Mouse (Mus musculus) activated CD4-positive, CD25-positive, alpha-beta regulatory T cell, adult 4 months (primary cell): ENCODE results near the gene Traf1. TPM values are rescaled to one million over a fixed set of nuclear protein-coding genes. Genes with fewer than 3 reads are reported as not detected.

Source experiments
- ATAC-seq: one replicate; pipeline ENCODE4 v1.8.0; 2017
- polyA plus RNA-seq, 2 experiments: library from polyadenylated mRNA; unstranded; fragments of 100-300 nt; shearing (Covaris generic); gene quantifications; one replicate each; pipeline ENCODE4 v1.2.1; 2017

The Traf1 gene
- polyA plus RNA-seq, 2 experiments from 2014 or later = 213 to 237 TPM

DNA sequence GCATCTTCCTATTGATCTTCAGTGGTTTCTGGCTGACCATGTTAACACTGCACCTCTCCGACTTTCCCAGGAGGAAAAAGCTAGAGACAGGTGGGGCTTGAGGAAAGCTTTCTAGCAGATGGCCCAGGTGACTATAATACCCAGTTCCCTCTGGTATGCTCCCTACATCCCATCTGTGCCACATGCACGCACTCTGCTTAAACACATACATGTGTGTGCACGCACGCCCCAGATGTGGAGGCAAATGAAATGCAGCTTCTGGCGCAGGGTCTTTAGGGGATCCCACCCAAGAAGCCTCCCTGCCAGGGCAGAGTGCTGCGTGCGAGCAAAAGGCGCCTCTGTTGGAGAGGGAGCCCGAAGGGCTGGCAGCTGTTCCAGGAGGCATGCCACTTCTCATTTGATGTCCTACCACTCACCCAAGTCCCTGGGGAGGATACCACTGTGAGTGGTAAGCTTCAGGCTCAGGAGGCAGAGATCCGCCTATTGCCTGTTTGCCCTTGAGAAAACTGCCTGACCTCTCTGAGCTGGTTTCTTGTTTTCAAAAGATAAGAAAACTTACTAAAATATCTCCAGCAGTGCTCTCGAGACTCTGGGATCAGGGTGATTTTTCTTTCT is 20.4 kb downstream of the Traf1 start:
- ATAC-seq = no peak

- no peak for ATAC-seq
Measured at GRCm38 (mm10) chr2:34940246-34940645, 21.3 kb downstream of the Traf1 start.

DNA sequence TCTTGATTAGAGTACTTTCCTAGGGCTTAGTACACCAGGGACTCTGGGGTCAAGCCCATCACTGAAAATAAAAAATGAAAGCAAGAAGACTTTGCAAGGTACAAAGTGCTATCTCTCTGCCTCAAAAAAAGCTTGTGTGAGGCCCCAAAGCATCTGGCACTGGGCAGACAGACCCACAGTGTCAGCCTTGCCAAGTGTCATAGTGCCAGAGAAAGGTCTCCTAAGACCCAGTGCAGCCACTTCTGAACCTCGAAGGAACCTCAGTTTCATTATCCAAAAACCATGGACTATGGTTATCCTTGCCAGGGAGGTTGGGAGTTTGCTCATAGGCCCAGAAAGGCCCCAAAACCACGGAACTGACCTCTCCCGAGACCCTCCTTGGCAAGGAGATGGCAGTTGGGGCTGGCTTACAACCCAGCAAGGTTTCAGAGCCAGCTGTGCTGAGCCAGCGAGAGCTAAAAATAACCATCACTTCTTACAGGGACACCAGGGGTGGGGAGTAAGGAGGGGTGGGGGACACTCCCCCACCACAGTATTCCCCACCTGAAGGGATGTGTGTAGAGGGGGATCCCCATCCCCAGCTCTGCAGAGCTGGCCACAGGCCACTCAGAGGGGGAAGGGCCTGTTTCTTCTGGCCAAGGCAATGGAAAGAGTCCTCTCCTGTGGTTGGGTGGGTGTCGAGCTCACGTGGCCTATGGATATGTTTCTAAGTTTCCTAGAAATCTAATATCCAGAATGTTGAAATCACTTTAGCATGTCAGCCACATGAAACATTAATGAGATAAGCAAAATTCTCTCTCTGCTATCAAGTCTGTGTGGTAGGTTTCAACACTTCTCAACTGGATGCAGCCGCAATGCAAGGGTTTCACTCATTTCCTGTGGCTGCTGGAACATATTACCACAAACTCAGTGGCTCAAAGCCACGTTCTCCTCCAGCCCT is 23.0 kb downstream of the Traf1 start:
- peak; percentile 71 for ATAC-seq

DNA sequence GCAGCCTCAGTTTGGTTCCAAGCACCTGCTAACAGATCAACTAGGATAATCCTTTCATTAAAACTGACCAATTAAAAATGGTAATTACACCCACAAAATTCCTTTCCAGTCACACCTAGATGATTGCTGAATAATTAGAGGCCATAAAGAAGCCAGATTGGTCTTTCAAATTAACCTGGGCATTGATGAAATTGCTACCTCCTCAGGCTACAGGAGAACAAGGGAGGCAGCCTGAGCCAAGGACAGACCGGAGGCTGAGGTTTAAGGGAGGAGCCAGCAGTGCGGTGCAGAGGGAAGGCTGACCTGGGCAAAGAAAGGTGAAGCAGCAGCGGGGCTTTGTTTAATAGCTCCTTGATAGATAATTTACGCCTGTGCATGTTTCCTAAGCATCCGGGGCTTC is 24.1 kb downstream of the Traf1 start:
- ATAC-seq = peak; percentile 11

DNA sequence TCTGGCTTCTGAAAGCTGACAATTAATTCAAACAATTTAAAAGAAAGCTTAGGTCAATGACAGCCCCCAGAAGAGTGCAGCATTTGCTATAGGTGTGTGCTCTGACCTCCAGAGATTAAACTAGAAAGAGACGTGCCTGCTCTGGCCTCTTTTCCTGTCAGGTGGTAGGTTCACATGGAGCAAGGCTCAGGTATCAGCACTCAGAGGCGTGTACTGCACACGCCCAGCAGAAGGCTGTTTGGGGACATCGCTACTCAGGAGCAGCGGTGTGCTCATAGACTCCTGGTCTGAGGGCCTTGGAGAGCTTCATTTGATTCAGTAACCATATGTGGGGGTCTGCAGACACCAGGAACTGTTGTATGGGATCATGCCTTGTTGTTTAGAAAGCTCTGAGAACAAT is 34.3 kb downstream of the Traf1 start:
- ATAC-seq = no peak

DNA sequence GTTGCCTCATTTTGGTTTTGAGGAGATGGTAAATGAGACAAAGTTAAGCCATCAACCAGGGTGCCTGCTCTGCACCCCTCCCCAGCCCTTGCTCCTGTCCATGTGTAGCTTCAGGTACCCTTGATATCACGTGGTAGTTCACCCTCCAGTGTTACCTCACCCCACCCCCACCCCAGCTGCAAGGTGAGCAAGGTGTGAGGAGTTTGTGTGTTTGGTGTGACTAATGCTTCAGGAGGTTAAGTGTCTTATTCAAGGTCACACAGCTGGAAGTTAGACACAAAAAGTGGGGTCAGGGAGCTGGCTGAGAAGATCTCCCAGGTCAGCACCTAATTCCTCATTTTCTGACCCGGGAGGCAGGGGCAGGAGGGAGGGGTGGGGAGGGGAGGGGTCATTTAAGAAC is 38.8 kb downstream of the Traf1 start:
- ATAC-seq = no peak

GRCm38 (mm10) chr2:34920144-34920543 is 41.4 kb downstream of the Traf1 start:
- ATAC-seq = no peak

- no peak for ATAC-seq
Measured at GRCm38 (mm10) chr2:34915103-34915502, 46.5 kb downstream of the Traf1 start.

DNA sequence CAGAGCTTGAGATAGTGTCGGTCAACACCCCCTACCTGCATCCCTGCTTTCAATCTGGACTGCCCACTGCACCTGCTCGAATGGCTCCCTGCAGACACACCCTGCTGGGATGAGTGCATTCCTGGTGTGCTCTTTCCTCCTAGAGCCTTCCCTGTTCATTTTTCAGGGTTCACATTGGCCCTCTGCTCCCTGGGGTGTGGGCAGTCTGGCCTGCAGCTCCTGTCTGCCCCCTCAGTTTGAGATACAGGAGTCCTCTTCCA is 46.8 kb downstream of the Traf1 start:
- no peak for ATAC-seq

DNA sequence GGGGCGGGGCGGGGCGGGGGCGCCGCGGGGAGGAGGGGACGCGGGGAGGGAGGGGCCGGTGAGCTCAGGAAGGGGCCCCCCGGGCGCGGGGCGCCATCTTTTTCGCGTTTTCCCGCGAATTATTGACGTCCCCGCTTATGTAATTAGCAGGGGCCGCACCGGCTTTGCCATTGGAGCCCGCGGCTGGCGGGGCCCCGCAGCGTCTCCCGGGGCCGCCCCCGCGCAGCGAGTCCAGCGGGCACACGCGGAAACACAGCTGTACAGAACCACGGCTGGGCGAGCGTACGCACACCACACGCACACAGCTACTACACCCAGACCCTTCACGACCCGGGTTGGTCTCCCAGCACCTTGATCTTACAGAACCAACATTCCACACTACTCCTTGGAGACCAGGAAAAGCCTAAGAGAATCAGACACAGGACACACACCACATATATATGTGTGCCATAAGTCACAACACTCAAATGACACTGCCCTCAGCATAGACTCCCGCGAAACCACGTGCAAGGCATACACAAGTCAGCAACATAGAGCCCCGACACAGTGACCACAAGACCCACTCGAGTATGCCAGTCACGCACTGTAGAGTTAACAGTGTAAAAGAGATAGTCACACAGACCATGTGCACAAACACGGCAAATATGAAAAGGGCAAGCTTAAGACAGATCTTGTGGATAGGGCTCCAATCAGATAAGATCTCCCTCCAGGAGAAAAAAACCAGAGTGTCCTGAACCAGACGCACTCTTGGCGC is 47.3 kb downstream of the Traf1 start:
- ATAC-seq = peak; percentile 72

- ATAC-seq = peak; percentile 50
Measured at GRCm38 (mm10) chr2:34913218-34914068, 48.1 kb downstream of the Traf1 start, which contains the start of gene Phf19. Gene Phf19, minus strand, starts transcription at chr2:34914026.

GRCm38 (mm10) chr2:34912613-34913012 is 49.0 kb downstream of the Traf1 start:
- no peak for ATAC-seq

DNA sequence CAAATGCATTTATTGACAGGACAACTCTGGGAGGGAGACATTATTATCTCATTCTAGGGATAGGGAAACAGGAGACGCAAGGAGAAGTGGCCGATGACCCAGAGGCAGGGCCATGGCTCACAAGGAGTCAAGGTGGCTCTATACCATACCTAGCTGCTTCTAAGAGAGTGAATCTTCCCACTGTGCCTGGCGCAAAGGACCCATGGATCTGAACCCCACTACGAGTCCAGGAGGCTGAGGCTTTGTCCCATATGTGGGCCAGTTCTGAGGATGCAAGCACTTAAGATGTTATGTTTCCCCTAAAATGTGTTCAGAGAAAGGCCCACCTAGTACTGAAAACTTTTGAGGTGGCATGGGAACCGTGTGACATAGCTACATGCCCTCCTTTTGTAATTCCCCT is 49.7 kb downstream of the Traf1 start:
- no peak for ATAC-seq

DNA sequence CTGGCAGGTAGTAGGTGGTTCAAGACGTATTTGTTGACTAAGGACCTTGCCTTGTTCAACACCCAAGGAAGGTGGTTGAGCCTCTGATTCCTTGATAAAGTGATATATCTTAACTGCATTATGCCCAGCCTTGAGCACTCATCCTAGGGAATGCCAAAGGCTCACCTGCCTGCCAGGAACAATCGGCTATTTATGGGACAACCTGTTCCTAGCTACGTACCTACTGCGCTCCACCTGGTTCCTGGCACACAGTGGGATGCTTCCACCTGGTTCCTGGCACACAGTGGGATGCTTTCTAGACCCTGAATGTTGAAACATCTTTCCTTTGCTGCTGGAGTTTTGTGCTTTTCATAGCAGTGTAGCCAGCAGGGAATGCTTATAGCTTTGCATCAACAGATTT is 51.9 kb downstream of the Traf1 start:
- ATAC-seq = no peak

DNA sequence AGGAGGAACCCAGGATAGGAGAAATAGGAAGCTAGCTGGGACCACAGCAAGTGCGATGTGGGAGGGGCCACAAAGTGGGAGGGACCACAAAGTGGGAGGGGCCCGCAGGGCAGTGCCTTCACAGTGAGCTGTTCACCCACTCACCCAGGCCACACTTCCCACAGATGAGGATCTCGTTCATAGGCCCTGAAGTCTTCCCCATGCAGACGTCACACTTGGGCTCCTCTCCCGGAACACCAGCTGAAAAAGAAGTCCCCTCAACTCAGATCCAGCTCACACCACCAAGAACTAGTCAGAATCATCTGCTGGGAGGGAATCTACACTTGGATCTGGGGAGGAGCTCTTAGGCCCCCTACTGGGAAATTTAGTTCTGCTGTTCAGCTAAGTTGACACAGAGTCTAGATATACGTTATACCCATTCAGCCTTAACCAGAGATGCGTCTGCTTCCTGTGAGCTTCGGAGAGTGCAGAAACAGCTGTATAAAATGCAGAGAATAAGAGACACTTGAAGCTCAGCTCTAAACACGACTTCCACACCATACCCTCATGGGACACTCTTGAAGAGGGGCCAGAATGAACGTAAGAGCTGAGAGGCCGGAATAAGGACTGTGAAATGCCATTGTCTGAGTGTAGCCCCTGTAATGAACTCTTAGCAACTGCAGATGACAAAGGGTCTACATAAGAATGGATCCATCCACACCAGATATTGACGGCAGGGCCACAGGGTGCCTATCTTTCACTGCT is 54.5 kb downstream of the Traf1 start:
- no peak for ATAC-seq

DNA sequence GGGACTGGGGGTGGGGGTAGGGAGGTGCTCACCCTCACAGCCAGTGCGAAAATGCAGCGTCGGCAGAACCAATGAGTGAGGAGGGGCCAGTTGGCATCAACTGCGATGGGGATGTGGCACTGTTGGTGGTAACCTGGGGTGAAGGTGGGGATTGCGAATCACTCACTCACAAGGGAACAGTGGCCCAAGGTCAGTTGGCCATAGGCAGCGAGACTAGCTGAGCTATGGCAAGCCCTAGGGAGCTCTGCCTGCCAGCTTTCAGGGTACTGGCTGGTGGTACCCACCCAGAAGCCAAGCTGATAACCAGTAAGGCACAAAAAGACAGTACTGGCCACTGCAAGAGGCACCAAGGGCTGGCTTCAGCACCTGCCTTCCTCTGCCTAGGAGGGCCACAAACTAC is 55.1 kb downstream of the Traf1 start:
- no peak for ATAC-seq

GRCm38 (mm10) chr2:34904849-34905542 is 56.6 kb downstream of the Traf1 start:
- peak; percentile 86 for ATAC-seq

- no peak for ATAC-seq
Measured at GRCm38 (mm10) chr2:34903652-34904405, 57.7 kb downstream of the Traf1 start.

DNA sequence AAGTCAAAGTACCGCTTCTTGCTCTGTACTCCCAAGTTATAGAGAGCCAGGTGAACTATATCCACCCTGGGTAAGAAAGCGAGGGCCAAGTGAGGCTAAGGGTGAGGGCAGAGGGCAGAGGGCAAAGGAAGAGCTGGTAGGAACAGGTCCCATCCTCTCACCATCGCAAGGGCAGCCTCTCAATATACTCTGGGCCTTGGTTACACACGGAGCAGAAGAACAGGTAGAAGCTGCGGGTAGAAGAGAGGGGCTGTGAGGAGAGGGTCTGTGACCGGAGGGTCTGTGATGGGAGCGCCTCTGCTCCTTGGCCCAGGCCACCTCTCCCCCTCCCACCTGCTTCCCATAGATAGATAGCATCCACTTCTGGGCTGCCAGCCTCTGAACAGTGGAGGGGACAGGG is 58.4 kb downstream of the Traf1 start:
- ATAC-seq = no peak

- ATAC-seq = no peak
Measured at GRCm38 (mm10) chr2:34902731-34903130, 58.8 kb downstream of the Traf1 start.
